Mouse (Mus musculus) CH12.LX (cell line): ENCODE measurements at regions not wholly inside any gene's neighbourhood (a gene's known extent, or its start where the extent isn't known, plus 50 kb on each side); places are given as distances from the start of the nearest gene placed in this dataset.

Source experiments
- DNase-seq: peaks from one replicate; pipeline ENCODE4 v3.0.0-alpha.2; 2013; ENCODE audit errors: extremely low read depth
- H3K27ac ChIP-seq: 2 replicates; pipeline ENCODE4 v1.5.1; 2012; ENCODE audit warnings: low read depth, mild to moderate bottlenecking, control low read depth, moderate library complexity; ENCODE audit not compliant: insufficient read depth
- H3K27me3 ChIP-seq: replicated peaks from 2 replicates; pipeline ENCODE3; 2012; ENCODE audit warnings: inconsistent platforms
- H3K36me3 ChIP-seq, 2 experiments: replicated peaks in 1 of 2; 2 replicates each; pipeline versions ENCODE3 to v1.6.1; 2012; ENCODE audit warnings: inconsistent platforms in 1 of 2, low read length in 1 of 2, mild to moderate bottlenecking in 1 of 2, mixed read lengths in 1 of 2, moderate library complexity in 1 of 2; ENCODE audit not compliant: control insufficient read depth in 1 of 2, insufficient read depth in 1 of 2
- H3K4me1 ChIP-seq, 2 experiments: 2 replicates each; pipeline ENCODE4 v1.6.1; 2012; ENCODE audit warnings: inconsistent platforms in 1 of 2, moderate library complexity in 1 of 2; ENCODE audit not compliant: insufficient read depth in 2 of 2, control insufficient read depth in 1 of 2
- H3K4me2 ChIP-seq: 2 replicates; pipeline ENCODE4 v1.6.1; 2012; ENCODE audit warnings: low read depth, mild to moderate bottlenecking, control low read depth; ENCODE audit not compliant: poor library complexity, insufficient read depth, severe bottlenecking
- H3K4me3 ChIP-seq, 3 experiments: fragments of 150-350 bp in 1 of 3; sonication (generic) in 1 of 3; replicated peaks in 1 of 3; 2 replicates each; pipeline versions ENCODE3 to v1.5.1; 2011 to 2012; ENCODE audit warnings: low read depth in 2 of 3, low read length in 2 of 3, mild to moderate bottlenecking in 2 of 3, moderate library complexity in 2 of 3, control low read depth in 1 of 3, improper control_type of control experiment in 1 of 3, inconsistent platforms in 1 of 3, mixed read lengths in 1 of 3; ENCODE audit not compliant: poor library complexity in 1 of 3
- H3K79me2 ChIP-seq: replicated peaks from 2 replicates; pipeline ENCODE4 v1.6.1; 2012; ENCODE audit warnings: mild to moderate bottlenecking, moderate library complexity; ENCODE audit not compliant: control insufficient read depth, poor library complexity, insufficient read depth, severe bottlenecking; ENCODE audit errors: extremely low read depth
- H3K9ac ChIP-seq: 2 replicates; pipeline ENCODE4 v1.6.1; 2012; ENCODE audit warnings: low read depth, mild to moderate bottlenecking, control low read depth, moderate library complexity; ENCODE audit not compliant: insufficient read depth
- H3K9me3 ChIP-seq: replicated peaks from 2 replicates; pipeline ENCODE3; 2012; ENCODE audit warnings: low read length, inconsistent platforms, mixed read lengths
- CHD1 ChIP-seq: IDR thresholded peaks from 2 replicates; pipeline ENCODE4 v1.6.1; 2012; ENCODE audit warnings: low read depth, low read length, improper control_type of control experiment, inconsistent platforms
- CHD2 ChIP-seq: IDR thresholded peaks from 2 replicates; pipeline ENCODE4 v1.6.1; 2011; ENCODE audit warnings: low read length, improper control_type of control experiment
- E2F4 ChIP-seq: IDR thresholded peaks from 2 replicates; pipeline ENCODE4 v1.6.1; 2011; ENCODE audit warnings: low read depth, low read length, improper control_type of control experiment; ENCODE audit not compliant: insufficient replicate concordance
- ELF1 ChIP-seq: IDR thresholded peaks from 2 replicates; pipeline ENCODE4 v1.6.1; 2014; ENCODE audit warnings: low read depth, mild to moderate bottlenecking, inconsistent platforms, low read length, improper control_type of control experiment
- EP300 ChIP-seq: IDR thresholded peaks from 2 replicates; pipeline ENCODE4 v1.6.1; 2011; ENCODE audit warnings: low read length, improper control_type of control experiment
- ETS1 ChIP-seq: conservative IDR thresholded peaks from 2 replicates; pipeline ENCODE4 v1.6.1; 2012; ENCODE audit warnings: low read depth, mild to moderate bottlenecking, inconsistent platforms, low read length, improper control_type of control experiment, moderate library complexity
- GABPA ChIP-seq: IDR thresholded peaks from 2 replicates; pipeline ENCODE4 v1.6.1; 2012; ENCODE audit warnings: low read depth, low read length, improper control_type of control experiment, inconsistent platforms; ENCODE audit not compliant: insufficient replicate concordance
- IRF4 ChIP-seq: IDR thresholded peaks from 2 replicates; pipeline ENCODE4 v1.6.1; 2014; ENCODE audit warnings: low read depth, mild to moderate bottlenecking, inconsistent platforms, low read length, improper control_type of control experiment
- JUN ChIP-seq: IDR thresholded peaks from 2 replicates; pipeline ENCODE4 v1.6.1; 2011; ENCODE audit warnings: low read depth, mild to moderate bottlenecking, low read length, improper control_type of control experiment, moderate library complexity; ENCODE audit not compliant: insufficient read depth
- KAT2A ChIP-seq: IDR thresholded peaks from 2 replicates; pipeline ENCODE4 v1.6.1; 2012; ENCODE audit warnings: low read length, improper control_type of control experiment, inconsistent platforms; ENCODE audit not compliant: insufficient replicate concordance
- MAFK ChIP-seq: IDR thresholded peaks from 2 replicates; pipeline ENCODE4 v1.6.1; 2011; ENCODE audit warnings: low read length, improper control_type of control experiment; ENCODE audit not compliant: insufficient replicate concordance
- MAZ ChIP-seq: IDR thresholded peaks from 2 replicates; pipeline ENCODE4 v1.6.1; 2012; ENCODE audit warnings: low read depth, mild to moderate bottlenecking, inconsistent platforms, low read length, improper control_type of control experiment, moderate library complexity
- MEF2A ChIP-seq: IDR thresholded peaks from 2 replicates; pipeline ENCODE4 v1.6.1; 2014; ENCODE audit warnings: low read depth, mild to moderate bottlenecking, inconsistent platforms, low read length, improper control_type of control experiment, borderline replicate concordance
- MXI1 ChIP-seq: IDR thresholded peaks from 2 replicates; pipeline ENCODE4 v1.6.1; 2011; ENCODE audit warnings: mild to moderate bottlenecking, low read depth, low read length, improper control_type of control experiment
- NRF1 ChIP-seq: IDR thresholded peaks from 2 replicates; pipeline ENCODE4 v1.6.1; 2014; ENCODE audit warnings: low read depth, mild to moderate bottlenecking, inconsistent platforms, low read length, improper control_type of control experiment, moderate library complexity
- PAX5 ChIP-seq: IDR thresholded peaks from 2 replicates; pipeline ENCODE4 v1.6.1; 2012; ENCODE audit warnings: low read length, inconsistent platforms, mixed read lengths
- POLR2A ChIP-seq: IDR thresholded peaks from 2 replicates; pipeline ENCODE4 v1.6.1; 2011; ENCODE audit warnings: low read depth, mild to moderate bottlenecking, improper control_type of control experiment, low read length
- POLR2AphosphoS2 ChIP-seq: IDR thresholded peaks from 2 replicates; pipeline ENCODE4 v1.6.1; 2011; ENCODE audit warnings: low read depth, low read length, improper control_type of control experiment
- RCOR1 ChIP-seq: conservative IDR thresholded peaks from 2 replicates; pipeline ENCODE4 v1.6.1; 2012; ENCODE audit warnings: low read depth, mild to moderate bottlenecking, inconsistent platforms, low read length, improper control_type of control experiment
- SIN3A ChIP-seq: IDR thresholded peaks from 2 replicates; pipeline ENCODE4 v1.6.1; 2012; ENCODE audit warnings: low read length, improper control_type of control experiment, inconsistent platforms
- USF1 ChIP-seq: IDR thresholded peaks from 2 replicates; pipeline ENCODE4 v1.6.1; 2014; ENCODE audit warnings: low read depth, mild to moderate bottlenecking, inconsistent platforms, low read length, improper control_type of control experiment
- USF2 ChIP-seq: conservative IDR thresholded peaks from 2 replicates; pipeline ENCODE4 v1.6.1; 2011; ENCODE audit warnings: low read depth, low read length, improper control_type of control experiment
- ZC3H11A ChIP-seq: IDR thresholded peaks from 2 replicates; pipeline ENCODE4 v1.6.1; 2012; ENCODE audit warnings: low read depth, mild to moderate bottlenecking, inconsistent platforms, low read length, improper control_type of control experiment
- ZMIZ1 ChIP-seq: IDR thresholded peaks from 2 replicates; pipeline ENCODE4 v1.6.1; 2012; ENCODE audit warnings: low read depth, mild to moderate bottlenecking, inconsistent platforms, low read length, improper control_type of control experiment
- dilution Hi-C: fragments of 300-500 bp; cut with MboI; formaldehyde crosslinking; loops from 2 replicates; pipeline ENCODE4 v1.14.3; 2020; ENCODE audit warnings: low sequenced_read_pairs; ENCODE audit not compliant: extremely low pct_unique_long_range_greater_than_20kb, extremely low pct_ligation_motif_present
- in situ Hi-C: fragments of 300-500 bp; cut with MboI; formaldehyde crosslinking; loops from 3 replicates; pipeline ENCODE4 v1.14.3; 2019; ENCODE audit warnings: low sequenced_read_pairs, low pct_ligation_motif_present, low pct_unique_long_range_greater_than_20kb, mixed read lengths

GRCm38 (mm10) chr6:24325215-24325614 is 157.3 kb upstream of the Slc13a1 start:
- Histone ChIP-seq H3K9ac (no peak overlapping the region), H3K9me3 (no peaks in the 10 kb centered on the region), H3K4me1 (no peaks in the 10 kb centered on the region), H3K36me3 (no peaks in the 10 kb centered on the region), H3K4me3 (no peak overlapping the region), H3K27me3 (no peaks in the 10 kb centered on the region), H3K4me2 (no peak overlapping the region), H3K27ac (no peak overlapping the region), H3K79me2 (no peaks in the 10 kb centered on the region)
- dilution Hi-C loops (no loop called here), in situ Hi-C loops (no loop called here)
- DNase-seq: no peak
- no peak for TF ChIP-seq E2F4
- no peak for TF ChIP-seq ETS1
- no peak for TF ChIP-seq USF2
- no peak for TF ChIP-seq ZC3H11A
- TF ChIP-seq MAZ: no peak
- no peak for TF ChIP-seq KAT2A
- no peak for TF ChIP-seq SIN3A
- TF ChIP-seq ZMIZ1: no peak
- TF ChIP-seq CHD1: no peak
- no peak for TF ChIP-seq MXI1
- no peak for TF ChIP-seq CHD2
- TF ChIP-seq NRF1: no peak
- no peak for TF ChIP-seq MAFK
- no peak for TF ChIP-seq GABPA
- TF ChIP-seq POLR2AphosphoS2: no peak
- TF ChIP-seq IRF4: no peak
- TF ChIP-seq POLR2A: no peak
- TF ChIP-seq RCOR1: no peak
- no peak for TF ChIP-seq PAX5
- no peak for TF ChIP-seq EP300

- Histone ChIP-seq H3K4me1 (no peaks in the 10 kb centered on the region), H3K27me3 (no peaks in the 10 kb centered on the region), H3K36me3 (no peaks in the 10 kb centered on the region), H3K9ac (no peak overlapping the region), H3K4me3 (no peak overlapping the region), H3K4me2 (no peak overlapping the region), H3K27ac (no peak overlapping the region), H3K9me3 (no peaks in the 10 kb centered on the region), H3K79me2 (no peaks in the 10 kb centered on the region)
- in situ Hi-C loops: no loop called here
- no peak for DNase-seq
- TF ChIP-seq USF1 (no peak), ELF1 (no peak), MAZ (no peak), JUN (no peak), MXI1 (no peak), CHD1 (no peak), MEF2A (no peak)
- dilution Hi-C loops: no loop called here
Observed at GRCm38 (mm10) chr6:24324718-24325117, 156.8 kb upstream of the Slc13a1 start.
